ENCODE assay signal across 29 mouse cellular contexts in the genomic region with DNA sequence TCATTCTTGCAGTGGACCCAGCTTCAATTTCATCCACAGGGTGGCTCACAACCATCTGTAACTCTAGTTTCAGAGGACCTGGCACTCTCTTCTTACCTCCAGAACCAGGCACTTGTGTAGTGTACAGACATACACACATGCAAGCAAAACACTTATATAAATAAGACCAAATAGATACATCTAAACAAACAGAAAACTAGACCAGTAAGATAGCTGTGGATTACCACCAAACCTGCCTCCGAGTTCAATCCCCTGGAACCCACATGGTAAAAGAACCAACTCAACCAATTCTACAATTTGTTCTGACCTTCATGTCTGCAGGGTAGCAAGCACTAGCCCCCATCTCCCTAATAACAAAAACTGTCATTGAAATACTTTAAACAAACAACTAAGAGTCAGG. TPM values are rescaled to one million over a fixed set of nuclear protein-coding genes. Genes with fewer than 3 reads are reported as not detected.
DNase-seq lines count a peak whose midpoint lies in the region; ATAC-seq and TF ChIP-seq lines count a peak whose summit lies in the region.
"Had no signal": no experiment of that assay in that cellular context is flagged by ENCODE, and none has a peak within 500 bp of the region (broad histone marks: within the 10 kb centered on the region; RNA-seq: fewer than 3 reads in every experiment).

No protein-coding gene starts in this region.

- H3K27ac ChIP-seq in intestine, postnatal 0 days (ENCODE audit: low read depth, low read length): no peak overlapping the region
- no peak overlapping the region for H3K27ac ChIP-seq in intestine, embryonic 15.5 days
- H3K27ac ChIP-seq in midbrain, embryonic 11.5 days (ENCODE audit: low read depth, low read length): no peak overlapping the region
- H3K27ac ChIP-seq in midbrain, embryonic 10.5 days (replicated peaks): no peak overlapping the region
- H3K27ac ChIP-seq in CH12.LX (ENCODE audit: insufficient read depth, low read depth): no peak overlapping the region
- H3K27ac ChIP-seq: embryonic facial prominence, embryonic 10.5 days; embryonic facial prominence, embryonic 13.5 days; forebrain, embryonic 13.5 days; heart, embryonic 10.5 days; heart, embryonic 13.5 days; hindbrain, embryonic 14.5 days; hindbrain, postnatal 0 days had no signal

- in situ Hi-C loops in CH12.LX (cut with MboI; ENCODE audit: low pct_ligation_motif_present, low pct_unique_long_range_greater_than_20kb, low sequenced_read_pairs): no loop called here

- peaks cover 61% of the 10 kb centered on the region for H3K79me2 ChIP-seq in CH12.LX (replicated peaks; ENCODE audit: control insufficient read depth, extremely low read depth, insufficient read depth, poor library complexity, severe bottlenecking)

- no peak overlapping the region for H3K4me3 ChIP-seq in intestine, postnatal 0 days (ENCODE audit: low read depth, low read length)
- no peak overlapping the region for H3K4me3 ChIP-seq in intestine, embryonic 15.5 days (replicated peaks)
- H3K4me3 ChIP-seq in midbrain, embryonic 11.5 days (ENCODE audit: low read depth, low read length): no peak overlapping the region
- no peak overlapping the region for H3K4me3 ChIP-seq in midbrain, embryonic 10.5 days
- no peak overlapping the region for H3K4me3 ChIP-seq in CH12.LX (replicated peaks in 1 of 3; ENCODE audit: low read depth in 2 of 3, low read length in 2 of 3, poor library complexity in 1 of 3)
- H3K4me3 ChIP-seq: embryonic facial prominence, embryonic 10.5 days; embryonic facial prominence, embryonic 13.5 days; erythroblast, embryonic 14.5 days; forebrain, embryonic 13.5 days; heart, embryonic 10.5 days; heart, embryonic 13.5 days had no signal

- WGBS in intestine, postnatal 0 days: 92% methylated on average over 1 of the region's 1 CpGs
- WGBS in intestine, embryonic 15.5 days: 92% methylated on average over 1 of the region's 1 CpGs
- WGBS in midbrain, embryonic 11.5 days: 92% methylated on average over 1 of the region's 1 CpGs
- WGBS in midbrain, embryonic 10.5 days: 93% methylated on average over 1 of the region's 1 CpGs

- DNase-seq in heart, adult 11 months: peak; percentile 74
- DNase-seq in heart, adult 18-20 months: no peak
- peak; percentile 79 for DNase-seq in midbrain, embryonic 11.5 days (ENCODE audit: low spot score, missing footprints)
- no peak for DNase-seq in midbrain, embryonic 10.5 days (ENCODE audit: low spot score)
- no peak for DNase-seq in CH12.LX (ENCODE audit: extremely low read depth)
- no peak for DNase-seq in ovary, postnatal 10 days (ENCODE audit: low spot score)
- DNase-seq: adrenal gland, adult 8-10 months; adrenal gland, postnatal 25 days; cerebellum, adult 11-12 months; cerebellum, adult 8-10 months; cerebellum, postnatal 10 days; cerebellum, postnatal 36 days; embryo, embryonic 11 days; forebrain, postnatal 0 days; gastrocnemius, postnatal 10 days; gastrocnemius, postnatal 36 days had no signal

- H3K36me3 ChIP-seq in intestine, postnatal 0 days (ENCODE audit: control insufficient read depth, insufficient read depth): peaks cover 25% of the 10 kb centered on the region
- peaks cover 12% of the 10 kb centered on the region; the same call in 1 of the 2 replicates for H3K36me3 ChIP-seq in intestine, embryonic 15.5 days
- H3K36me3 ChIP-seq in midbrain, embryonic 11.5 days (ENCODE audit: control insufficient read depth, insufficient read depth, low read length): peaks cover 10% of the 10 kb centered on the region
- peaks cover 67% of the 10 kb centered on the region for H3K36me3 ChIP-seq in midbrain, embryonic 10.5 days
- H3K36me3 ChIP-seq in CH12.LX (replicated peaks in 1 of 2; ENCODE audit: control insufficient read depth in 1 of 2, insufficient read depth in 1 of 2, low read length in 1 of 2): peaks cover 42 to 64% of the 10 kb centered on the region in 2 experiments

- H3K27me3 ChIP-seq in intestine, postnatal 0 days (replicated peaks; ENCODE audit: control insufficient read depth, insufficient read depth, low read length): no peaks in the 10 kb centered on the region
- H3K27me3 ChIP-seq in intestine, embryonic 15.5 days (replicated peaks): no peaks in the 10 kb centered on the region
- H3K27me3 ChIP-seq in midbrain, embryonic 11.5 days (ENCODE audit: control insufficient read depth, insufficient read depth, low read length): no peaks in the 10 kb centered on the region
- no peaks in the 10 kb centered on the region for H3K27me3 ChIP-seq in midbrain, embryonic 10.5 days (ENCODE audit: low read depth, poor library complexity, severe bottlenecking)
- H3K27me3 ChIP-seq in CH12.LX (replicated peaks): no peaks in the 10 kb centered on the region
- H3K27me3 ChIP-seq: embryonic facial prominence, embryonic 13.5 days; forebrain, embryonic 13.5 days; heart, embryonic 13.5 days had no signal

- TF ChIP-seq CTCF in intestine, postnatal 0 days (IDR thresholded peaks at IDR 0.05; ENCODE audit: low read depth): peak; percentile 14; the same call in 1 of the 2 replicates
- TF ChIP-seq CTCF in CH12.LX (conservative IDR thresholded peaks at IDR 0.05 in 1 of 2, IDR thresholded peaks at IDR 0.05 in 1 of 2; ENCODE audit: low read depth in 2 of 2, low read length in 2 of 2): no peak

- no peaks in the 10 kb centered on the region for H3K9me3 ChIP-seq in intestine, postnatal 0 days (ENCODE audit: control insufficient read depth)
- H3K9me3 ChIP-seq in intestine, embryonic 15.5 days: no peaks in the 10 kb centered on the region
- no peaks in the 10 kb centered on the region for H3K9me3 ChIP-seq in midbrain, embryonic 11.5 days (ENCODE audit: control insufficient read depth, low read length)
- no peaks in the 10 kb centered on the region for H3K9me3 ChIP-seq in midbrain, embryonic 10.5 days (replicated peaks)
- H3K9me3 ChIP-seq in CH12.LX (replicated peaks; ENCODE audit: low read length): no peaks in the 10 kb centered on the region
- H3K9me3 ChIP-seq: embryonic facial prominence, embryonic 10.5 days; embryonic facial prominence, embryonic 13.5 days; forebrain, embryonic 13.5 days; heart, embryonic 10.5 days; heart, embryonic 13.5 days had no signal

- H3K4me2 ChIP-seq in intestine, postnatal 0 days (replicated peaks; ENCODE audit: low read depth): no peak overlapping the region
- no peak overlapping the region for H3K4me2 ChIP-seq in intestine, embryonic 15.5 days (replicated peaks)
- no peak overlapping the region for H3K4me2 ChIP-seq in midbrain, embryonic 11.5 days
- H3K4me2 ChIP-seq in CH12.LX (ENCODE audit: insufficient read depth, low read depth, poor library complexity, severe bottlenecking): peak overlapping the region; percentile 24; the same call in 1 of the 2 replicates
- H3K4me2 ChIP-seq: embryonic facial prominence, embryonic 13.5 days; forebrain, embryonic 13.5 days; heart, embryonic 13.5 days; hindbrain, embryonic 14.5 days had no signal

- no peak for TF ChIP-seq EP300 in CH12.LX (IDR thresholded peaks at IDR 0.05; ENCODE audit: low read length)

- H3K9ac ChIP-seq in intestine, postnatal 0 days (ENCODE audit: low read depth, low read length): no peak overlapping the region
- no peak overlapping the region for H3K9ac ChIP-seq in intestine, embryonic 15.5 days
- no peak overlapping the region for H3K9ac ChIP-seq in midbrain, embryonic 11.5 days (ENCODE audit: low read length)
- H3K9ac ChIP-seq in CH12.LX (ENCODE audit: insufficient read depth, low read depth): no peak overlapping the region
- H3K9ac ChIP-seq: embryonic facial prominence, embryonic 13.5 days; forebrain, embryonic 13.5 days; forebrain, postnatal 0 days; heart, embryonic 13.5 days; hindbrain, embryonic 14.5 days had no signal

- dilution Hi-C loops in CH12.LX (cut with MboI; ENCODE audit: extremely low pct_ligation_motif_present, extremely low pct_unique_long_range_greater_than_20kb, low sequenced_read_pairs): no loop called here

- H3K4me1 ChIP-seq in intestine, postnatal 0 days (replicated peaks; ENCODE audit: control insufficient read depth, insufficient read depth, low read length): no peaks in the 10 kb centered on the region
- no peaks in the 10 kb centered on the region for H3K4me1 ChIP-seq in intestine, embryonic 15.5 days (replicated peaks)
- no peaks in the 10 kb centered on the region for H3K4me1 ChIP-seq in midbrain, embryonic 11.5 days (ENCODE audit: control insufficient read depth, insufficient read depth, low read length)
- peaks cover 13% of the 10 kb centered on the region for H3K4me1 ChIP-seq in midbrain, embryonic 10.5 days
- peaks cover 0 to 32% of the 10 kb centered on the region in 2 experiments; a peak in 2 of 4 replicates for H3K4me1 ChIP-seq in CH12.LX (ENCODE audit: control insufficient read depth in 1 of 2, insufficient read depth in 2 of 2)

- TF ChIP-seq RAD21 in CH12.LX (IDR thresholded peaks at IDR 0.05; ENCODE audit: low read depth, low read length): no peak

- no peak for ATAC-seq in intestine, postnatal 0 days
- no peak for ATAC-seq in intestine, embryonic 15.5 days
- no peak for ATAC-seq in midbrain, embryonic 11.5 days (ENCODE audit: low FRiP score)
- ATAC-seq: activated CD4-positive, CD25-positive, alpha-beta regulatory T cell, adult 4 months; CD4-positive, CD25-positive, alpha-beta regulatory T cell, adult 4 months; forebrain, embryonic 13.5 days; forebrain, postnatal 0 days; hindbrain, postnatal 0 days; inflammation-experienced regulatory T-cells, adult 6 months had no signal

- TF ChIP-seq POLR2A in CH12.LX (IDR thresholded peaks at IDR 0.05; ENCODE audit: low read depth, low read length): no peak

TF ChIP-seq in CH12.LX, 34 proteins besides CTCF, POLR2A, EP300 and RAD21 (continues in another document):
- TF ChIP-seq GABPA (IDR thresholded peaks at IDR 0.05; ENCODE audit: insufficient replicate concordance, low read depth, low read length): no peak

RNA-seq across cellular contexts. Expression of gene Dnaja2, which starts 3.2 kb away (rescaled TPM):
- total RNA-seq in heart, adult 18-20 months (2021): 100 to 1,000 TPM; 284 to 287 TPM
- polyA plus RNA-seq in intestine, postnatal 0 days (2015; fragmentation: Nextera tagmentation; extraction: Ambion mirVana): 101 and 104 TPM in 2 replicates
- polyA plus RNA-seq in intestine, embryonic 15.5 days (2015; fragmentation: Nextera tagmentation; extraction: Ambion mirVana): 144 and 158 TPM in 2 replicates
- 201 and 217 TPM in 2 replicates for polyA plus RNA-seq in midbrain, embryonic 11.5 days (2014; fragmentation: Nextera tagmentation; extraction: Ambion mirVana)
- polyA plus RNA-seq in midbrain, embryonic 10.5 days (2016; fragmentation: Nextera tagmentation; extraction: Ambion mirVana): 187 and 195 TPM in 2 replicates
- total RNA-seq in CH12.LX (2012; rRNA removed): 150 and 183 TPM in 2 replicates
- 227 and 273 TPM in 2 replicates for total RNA-seq in CH12.LX (2014; rRNA removed)
- 471 and 538 TPM in 2 replicates for polyA plus RNA-seq in CH12.LX (2012; ENCODE audit: insufficient read length, low read depth)

RNA-seq across cellular contexts. Expression of gene Gpt2, which starts 59.6 kb away (rescaled TPM):
- total RNA-seq in heart, adult 18-20 months (2021): 10 to 100 TPM; 33.3 to 37.5 TPM
- polyA plus RNA-seq in intestine, postnatal 0 days (2015; fragmentation: Nextera tagmentation; extraction: Ambion mirVana): 3.5 and 3.6 TPM in 2 replicates
- 15.3 and 17.0 TPM in 2 replicates for polyA plus RNA-seq in intestine, embryonic 15.5 days (2015; fragmentation: Nextera tagmentation; extraction: Ambion mirVana)
- polyA plus RNA-seq in midbrain, embryonic 11.5 days (2014; fragmentation: Nextera tagmentation; extraction: Ambion mirVana): 36.5 and 38.1 TPM in 2 replicates
- 31.9 and 33.0 TPM in 2 replicates for polyA plus RNA-seq in midbrain, embryonic 10.5 days (2016; fragmentation: Nextera tagmentation; extraction: Ambion mirVana)
- 24.8 and 50.0 TPM in 2 replicates for total RNA-seq in CH12.LX (2012; rRNA removed)
- total RNA-seq in CH12.LX (2014; rRNA removed): 37.8 and 39.8 TPM in 2 replicates
- polyA plus RNA-seq in CH12.LX (2012; ENCODE audit: insufficient read length, low read depth): 29.7 and 37.2 TPM in 2 replicates
- polyA plus RNA-seq: erythroblast, embryonic 14.5 days had no signal

Comparison
In these comparisons a context has a peak if more than half of its experiments do, and no peak if none do; other contexts are left out.
1. DNase-seq: peak in heart, adult 11 months (single experiment) and midbrain, embryonic 11.5 days (single experiment); none in heart, adult 18-20 months (0 of 2), midbrain, embryonic 10.5 days (single experiment), CH12.LX (single experiment) and ovary, postnatal 10 days (single experiment).